Mouse (Mus musculus): Measurements from ENCODE around the gene Slc16a7.

Slc16a7 gene

GRCm38 (mm10) chr10:125324149-125324834, 65.0 kb downstream of the Slc16a7 start:
- DNase-seq (ENCODE audit: low spot score), result no peak

DNA sequence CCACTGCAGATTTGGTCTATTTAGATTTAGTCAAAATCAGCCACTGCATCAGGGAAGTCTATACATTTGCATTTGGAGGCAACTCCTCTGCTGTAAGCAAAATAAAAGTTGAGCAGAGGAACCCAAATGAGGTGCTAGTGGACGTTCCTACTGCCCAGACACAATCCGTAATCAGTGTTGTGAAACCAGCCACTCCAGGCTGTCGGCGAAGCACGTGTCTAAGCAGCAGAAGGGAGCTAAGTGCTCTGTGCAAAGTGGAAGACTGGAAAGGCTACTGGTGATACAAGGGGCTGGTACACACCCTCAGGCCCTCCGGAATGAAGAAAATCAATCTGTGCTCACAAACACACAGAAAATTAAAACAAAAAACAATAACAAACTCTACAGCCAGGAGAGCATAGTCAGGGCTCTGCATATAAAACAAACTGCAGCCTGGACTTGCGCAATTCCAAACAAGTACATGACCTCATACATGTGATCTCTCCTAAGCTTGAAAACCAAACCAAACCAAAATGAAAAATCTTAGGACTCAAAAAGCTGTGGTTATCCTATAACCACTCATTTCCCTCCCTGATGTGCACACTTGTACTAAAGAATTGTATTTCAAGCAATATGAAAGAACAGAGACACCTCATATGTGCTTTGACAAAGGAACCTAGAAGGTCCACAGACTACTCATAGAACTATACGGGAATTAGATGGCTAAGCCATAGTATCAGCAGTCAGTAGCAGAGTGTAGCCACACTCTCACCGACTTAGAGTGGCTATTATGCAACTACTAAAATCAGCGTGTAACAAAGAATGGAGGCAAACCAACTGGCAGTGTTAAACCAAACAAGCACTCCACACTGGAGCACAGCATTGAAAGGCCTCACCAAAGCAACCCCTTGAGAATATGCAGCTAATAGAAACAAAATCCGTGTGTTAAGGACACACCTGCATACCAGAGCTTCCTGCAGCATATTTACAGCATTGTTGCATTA, 67.5 kb downstream of the Slc16a7 start:
- DNase-seq (ENCODE audit: low spot score), result no peak

DNA sequence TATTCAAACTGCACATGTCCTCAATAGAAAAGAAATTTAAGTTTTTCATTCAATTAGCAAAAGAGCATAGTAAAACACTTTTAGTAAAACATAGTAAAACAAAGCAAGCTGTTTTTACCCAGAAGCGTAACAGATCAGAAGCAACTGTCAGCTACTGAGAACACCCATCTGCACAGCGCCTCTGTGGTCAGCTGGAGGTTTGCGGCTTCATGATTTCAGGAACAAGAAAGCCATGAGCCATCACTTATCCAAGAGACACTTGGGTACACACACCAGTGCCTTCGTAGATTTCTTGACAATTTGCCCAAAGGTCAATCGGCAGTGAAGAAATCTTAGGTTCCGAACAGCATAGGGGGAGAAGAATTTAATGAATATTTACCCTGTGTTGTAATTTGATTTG, 71.9 kb downstream of the Slc16a7 start:
- DNase-seq (ENCODE audit: low spot score), result no peak

DNA sequence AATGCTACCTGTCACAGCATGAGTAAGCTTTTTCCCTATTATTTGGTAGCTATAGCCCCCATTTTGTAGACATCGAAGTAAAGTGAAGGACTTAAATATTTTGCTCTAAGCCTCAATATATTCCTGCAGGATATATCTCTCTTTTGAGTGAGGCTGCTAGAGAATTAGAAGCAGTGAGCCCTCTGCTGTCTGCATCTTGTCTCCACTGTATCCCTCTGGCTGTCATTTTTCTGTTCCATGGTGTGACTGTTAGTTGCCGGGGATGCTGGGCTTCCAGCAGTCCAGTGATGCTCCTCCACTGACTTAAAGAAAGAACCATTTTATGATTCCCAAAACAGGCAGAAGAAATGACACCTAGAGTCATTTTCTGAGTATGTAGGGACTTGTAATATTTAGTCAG, 78.4 kb downstream of the Slc16a7 start:
- DNase-seq (ENCODE audit: low spot score), result no peak

DNA sequence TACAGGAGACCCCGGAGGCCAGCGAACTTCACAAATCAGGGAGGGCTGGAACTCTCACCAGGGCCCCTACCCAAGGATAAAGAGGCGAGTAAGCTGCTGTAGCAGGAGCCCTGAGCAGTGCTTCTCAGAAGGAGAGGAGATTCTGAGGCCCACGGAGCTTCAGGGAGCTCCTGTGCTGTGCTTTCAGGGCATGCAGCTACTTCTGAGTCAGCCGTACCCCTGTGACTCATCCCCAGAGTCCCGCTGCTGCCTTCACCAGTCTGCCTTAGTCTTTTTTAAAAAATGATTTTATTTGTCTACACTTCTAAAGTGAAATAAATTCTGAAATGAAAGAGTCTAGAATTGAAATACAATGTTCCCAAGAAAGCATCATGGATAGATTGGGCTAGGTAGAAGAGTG, 91.2 kb downstream of the Slc16a7 start:
- DNase-seq (ENCODE audit: low spot score), result no peak

DNA sequence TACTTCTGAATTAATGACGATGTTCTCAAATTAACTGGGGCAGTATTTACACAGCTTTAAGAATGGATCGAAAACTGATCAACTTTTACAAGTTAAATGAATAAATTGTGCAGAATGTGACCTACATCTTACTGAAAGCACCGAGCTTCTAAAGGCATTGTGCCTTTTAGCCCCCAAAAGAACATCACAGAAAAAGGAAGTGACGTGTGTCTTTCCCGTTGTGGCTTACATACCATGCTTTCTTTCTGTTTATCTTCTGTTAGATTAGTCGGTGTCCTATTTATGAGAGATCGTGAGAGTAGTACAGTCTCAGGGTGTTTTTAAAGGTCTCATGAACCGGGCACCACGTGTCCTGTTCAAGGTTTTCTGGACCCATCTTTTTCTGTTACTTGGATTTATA, 98.9 kb downstream of the Slc16a7 start:
- no peak for DNase-seq (ENCODE audit: low spot score)

- no peak for DNase-seq (ENCODE audit: low spot score)
These were observed 100.7 kb downstream of the Slc16a7 start for GRCm38 (mm10) chr10:125288560-125288959.

DNA sequence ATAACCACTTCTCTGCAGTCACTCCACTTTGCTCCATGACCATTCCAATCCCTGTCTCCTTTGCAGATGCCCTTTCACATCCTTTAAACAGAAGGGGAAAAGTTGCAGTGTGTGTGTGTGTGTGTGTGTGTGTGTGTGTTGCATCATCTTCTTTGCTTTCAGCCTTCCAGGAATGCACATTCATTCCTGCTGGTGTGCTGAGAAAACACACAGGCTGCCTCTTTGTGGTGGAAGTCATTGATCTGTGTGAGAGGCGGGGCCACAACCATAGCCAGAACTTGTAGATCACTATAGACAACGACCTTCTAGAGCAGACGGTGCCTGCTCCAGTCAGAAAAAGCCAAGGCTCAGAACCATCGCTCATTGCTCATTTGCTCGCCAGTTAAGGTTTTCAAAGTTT, 103.9 kb downstream of the Slc16a7 start:
- no peak for DNase-seq (ENCODE audit: low spot score)

GRCm38 (mm10) chr10:125275149-125275848, 114.0 kb downstream of the Slc16a7 start:
- DNase-seq (ENCODE audit: low spot score), result no peak

- no peak for DNase-seq (ENCODE audit: low spot score)
These were observed 114.6 kb downstream of the Slc16a7 start for GRCm38 (mm10) chr10:125274519-125275148.

GRCm38 (mm10) chr10:125273759-125274158, 115.5 kb downstream of the Slc16a7 start:
- DNase-seq (ENCODE audit: low spot score), result no peak

DNA sequence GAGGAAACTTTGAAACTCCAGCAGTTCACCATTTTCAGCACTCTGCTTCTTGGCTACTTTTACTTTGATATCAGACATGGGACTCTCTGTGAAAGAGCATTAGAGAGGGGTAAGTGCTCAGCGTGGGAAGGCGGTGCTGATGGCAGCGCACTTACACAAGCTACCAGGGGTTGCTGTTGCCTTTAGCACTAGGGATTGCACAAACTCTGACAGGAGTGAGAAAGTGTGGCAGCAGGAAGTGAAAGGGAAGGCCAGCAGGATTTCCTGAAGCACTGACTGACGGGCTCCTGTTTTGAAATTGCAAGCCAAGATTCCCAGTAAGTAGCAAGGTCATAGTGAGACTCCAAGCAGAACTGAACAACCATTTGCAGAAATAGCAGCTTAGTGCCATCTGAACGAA, 117.8 kb downstream of the Slc16a7 start:
- DNase-seq (ENCODE audit: low spot score), result no peak

GRCm38 (mm10) chr10:125270266-125270665, 119.0 kb downstream of the Slc16a7 start:
- DNase-seq (ENCODE audit: low spot score), result no peak

- no peak for DNase-seq (ENCODE audit: low spot score)
These were observed 122.9 kb downstream of the Slc16a7 start for GRCm38 (mm10) chr10:125266322-125266721.

GRCm38 (mm10) chr10:125265901-125266300, 123.4 kb downstream of the Slc16a7 start:
- peak; percentile 35 for DNase-seq (ENCODE audit: low spot score)

DNA sequence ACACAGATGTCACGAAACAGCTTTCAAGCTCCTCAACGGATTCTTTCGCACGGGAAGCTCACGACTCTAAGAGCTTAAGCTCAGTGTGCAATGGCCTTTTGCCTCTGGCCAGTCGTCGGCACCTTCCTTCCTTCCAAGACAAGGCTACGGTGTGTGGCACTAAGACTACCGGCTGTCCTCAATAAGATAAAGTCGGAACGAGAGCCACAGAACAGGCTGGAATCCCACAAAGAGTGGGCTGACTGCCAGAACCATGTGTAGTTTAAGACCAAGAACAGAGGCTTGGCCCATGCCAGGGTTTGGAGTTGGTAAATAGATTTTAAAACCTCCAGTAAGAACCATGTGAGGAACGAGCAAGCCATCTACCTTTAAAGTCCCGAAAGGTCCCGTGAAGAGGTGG, 123.8 kb downstream of the Slc16a7 start:
- no peak for DNase-seq (ENCODE audit: low spot score)

- DNase-seq (ENCODE audit: low spot score), result no peak
These were observed 124.3 kb downstream of the Slc16a7 start for GRCm38 (mm10) chr10:125264938-125265337.

- DNase-seq (ENCODE audit: low spot score), result no peak
These were observed 133.4 kb downstream of the Slc16a7 start for GRCm38 (mm10) chr10:125255904-125256303.

DNA sequence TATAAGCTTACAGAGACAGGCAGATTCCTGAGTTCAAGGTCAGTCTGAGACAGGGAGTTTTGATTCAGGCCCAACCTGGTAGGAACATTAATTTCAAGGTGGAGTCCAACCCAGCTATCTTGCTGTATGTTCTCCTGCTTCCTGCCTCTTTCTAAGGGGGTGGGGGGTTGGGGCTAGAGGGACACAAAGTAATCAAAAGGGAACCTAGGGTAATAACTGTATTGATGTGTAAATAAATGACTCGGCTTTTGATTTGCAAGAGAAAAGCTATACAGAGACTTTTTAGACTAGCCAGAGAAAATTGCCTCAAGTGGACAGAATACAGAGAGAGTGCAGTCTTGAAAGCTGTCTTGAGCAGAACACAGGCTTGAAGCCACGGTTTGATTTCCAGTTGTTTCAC, 174.7 kb downstream of the Slc16a7 start:
- DNase-seq (ENCODE audit: low spot score), result no peak

DNA sequence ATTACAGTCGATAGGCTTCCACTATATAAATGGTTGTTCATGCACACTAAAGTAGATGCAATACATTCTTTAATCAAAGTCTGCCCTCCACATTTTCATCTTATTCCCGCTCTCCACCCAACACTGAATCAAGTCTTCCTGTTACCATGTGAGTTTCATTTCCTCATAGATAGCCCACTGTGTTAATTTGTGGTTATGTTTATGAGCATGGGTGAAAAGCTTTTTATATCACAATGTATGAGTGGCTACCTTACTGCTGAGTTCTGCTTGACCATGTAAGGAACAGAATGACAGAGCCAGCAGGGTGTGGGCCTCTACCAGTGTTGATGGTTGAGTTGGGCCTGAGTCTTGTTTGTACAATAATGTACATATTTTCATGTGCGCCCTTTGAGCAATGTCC, 175.5 kb downstream of the Slc16a7 start:
- no peak for DNase-seq (ENCODE audit: low spot score)

- no peak for DNase-seq (ENCODE audit: low spot score)
These were observed 201.7 kb downstream of the Slc16a7 start for GRCm38 (mm10) chr10:125187544-125187943.

DNA sequence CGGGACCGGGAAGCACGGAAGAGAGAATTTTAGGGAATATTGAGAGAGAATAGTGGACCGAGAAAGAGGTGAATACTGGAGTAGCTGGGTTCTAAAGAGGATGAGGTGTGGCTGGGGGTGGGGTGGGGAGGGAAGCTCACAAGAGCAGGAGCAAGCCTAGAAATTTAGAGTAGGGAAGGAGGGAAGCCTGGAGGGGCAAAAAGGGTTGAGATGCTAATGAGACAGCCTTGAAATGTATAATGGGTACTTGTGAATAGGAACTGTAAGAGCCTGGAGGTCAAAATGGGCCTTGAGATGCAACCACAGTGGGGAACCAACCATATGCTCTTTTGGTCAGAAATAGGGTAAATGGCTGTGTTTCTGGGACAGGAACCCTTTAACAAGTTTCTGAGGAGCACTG, 203.9 kb downstream of the Slc16a7 start:
- no peak for DNase-seq (ENCODE audit: low spot score)

Measured in testis, postnatal 14 days (tissue).